8 mouse cellular contexts compared by ENCODE assay signal in the genomic region with DNA sequence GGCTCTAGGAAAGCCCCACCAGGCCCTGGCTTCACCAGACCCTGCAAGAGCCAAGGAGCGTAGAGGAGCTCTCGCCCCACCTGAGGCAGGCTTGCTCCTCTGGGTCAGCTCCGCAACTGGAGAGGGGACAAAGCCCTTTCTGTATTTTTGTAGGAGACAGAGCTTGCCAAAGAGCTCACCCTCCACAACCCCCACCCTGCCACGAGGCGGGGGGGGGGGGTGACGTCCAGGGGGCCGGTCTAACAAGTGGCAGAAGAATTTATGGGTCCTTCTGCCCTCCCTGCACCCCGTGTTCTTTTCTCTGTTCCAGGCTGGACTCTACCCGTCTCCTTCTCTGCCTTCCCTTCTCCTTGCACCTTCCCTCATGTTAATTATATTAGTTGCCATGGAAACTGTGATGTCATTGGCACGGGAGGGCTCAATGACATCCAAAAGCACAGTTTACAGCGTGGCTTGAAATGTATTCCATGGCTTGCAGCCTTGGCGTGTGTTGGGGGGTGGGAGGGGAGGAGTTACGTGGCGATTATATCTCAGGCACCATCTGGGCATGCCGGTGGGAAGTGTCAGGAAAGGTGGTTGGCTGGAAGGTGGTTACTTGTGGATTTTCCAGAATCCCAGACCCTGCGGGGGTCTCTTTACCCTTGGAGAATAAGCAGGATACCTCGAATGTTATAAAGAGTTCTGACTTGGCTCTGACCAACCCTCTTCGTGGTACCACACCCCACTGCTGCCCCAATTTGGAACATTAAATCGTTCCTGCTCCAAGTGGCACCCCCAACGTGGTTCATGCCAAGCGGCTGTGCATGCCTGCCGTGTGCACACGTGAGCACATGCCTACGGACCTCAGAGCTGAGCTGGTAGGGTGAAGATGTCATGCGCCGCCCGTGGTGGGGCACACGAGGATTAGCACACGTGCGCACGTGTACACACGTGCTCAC.
A peak's percentile ranks its signal among the peaks of the same experiment; 100 is the strongest.
DNase-seq lines count a peak whose midpoint lies in the region; ATAC-seq lines count a peak whose summit lies in the region.

No protein-coding gene starts in this region.

- H3K27me3 ChIP-seq in heart, embryonic 10.5 days (ENCODE audit: insufficient read depth, poor library complexity, severe bottlenecking), result peaks cover 33% of the 10 kb centered on the region
- no peaks in the 10 kb centered on the region for H3K27me3 ChIP-seq in embryonic facial prominence, embryonic 13.5 days
- no peaks in the 10 kb centered on the region for H3K27me3 ChIP-seq in hindbrain, embryonic 12.5 days
- H3K27me3 ChIP-seq in stomach, embryonic 15.5 days (replicated peaks), result no peaks in the 10 kb centered on the region

- peak overlapping the region; percentile 60 for H3K9ac ChIP-seq in embryonic facial prominence, embryonic 13.5 days
- peak overlapping the region; percentile 58 for H3K9ac ChIP-seq in hindbrain, embryonic 12.5 days
- no peak overlapping the region for H3K9ac ChIP-seq in stomach, embryonic 15.5 days

- H3K27ac ChIP-seq in heart, embryonic 10.5 days, result 0 out of 2 replicates have a peak overlapping the region, but pooled peaks have one; percentile 19
- H3K27ac ChIP-seq in embryonic facial prominence, embryonic 13.5 days, result peak overlapping the region; percentile 83
- peak overlapping the region; percentile 83 for H3K27ac ChIP-seq in hindbrain, embryonic 12.5 days
- H3K27ac ChIP-seq in stomach, embryonic 15.5 days, result no peak overlapping the region

- H3K4me2 ChIP-seq in embryonic facial prominence, embryonic 13.5 days, result peak overlapping the region; percentile 61
- H3K4me2 ChIP-seq in hindbrain, embryonic 12.5 days (replicated peaks), result peak overlapping the region; percentile 52
- H3K4me2 ChIP-seq in stomach, embryonic 15.5 days, result peak overlapping the region; percentile 35

- no peak for DNase-seq in heart, embryonic 10.5 days (ENCODE audit: low spot score)
- DNase-seq in heart, postnatal 14 days, result no peak
- peak; percentile 61 to 66 for DNase-seq in layer of hippocampus, postnatal 10 days (ENCODE audit: low spot score in 2 of 2)
- no peak for DNase-seq in thymus, postnatal 25 days

- H3K9me3 ChIP-seq in heart, embryonic 10.5 days, result no peaks in the 10 kb centered on the region
- H3K9me3 ChIP-seq in embryonic facial prominence, embryonic 13.5 days, result no peaks in the 10 kb centered on the region
- no peaks in the 10 kb centered on the region for H3K9me3 ChIP-seq in hindbrain, embryonic 12.5 days (replicated peaks)
- H3K9me3 ChIP-seq in stomach, embryonic 15.5 days, result no peaks in the 10 kb centered on the region

- H3K4me3 ChIP-seq in heart, embryonic 10.5 days, result no peak overlapping the region
- H3K4me3 ChIP-seq in embryonic facial prominence, embryonic 13.5 days, result peak overlapping the region; percentile 30
- H3K4me3 ChIP-seq in hindbrain, embryonic 12.5 days, result peak overlapping the region; percentile 20
- H3K4me3 ChIP-seq in stomach, embryonic 15.5 days (replicated peaks), result no peak overlapping the region

- intact Hi-C loops in heart, postnatal 14 days (cut with DNase I), result loop anchor here (5.0 kb wide), 1 partner anchor 90 kb away; no protein-coding TSS in a partner anchor

- 52% methylated on average over 32 of the region's 32 CpGs for WGBS in heart, embryonic 10.5 days
- WGBS in embryonic facial prominence, embryonic 13.5 days, result 32% methylated on average over 32 of the region's 32 CpGs
- 48% methylated on average over 32 of the region's 32 CpGs for WGBS in hindbrain, embryonic 12.5 days
- WGBS in stomach, embryonic 15.5 days, result 47% methylated on average over 32 of the region's 32 CpGs

- ATAC-seq in embryonic facial prominence, embryonic 13.5 days (ENCODE audit: insufficient number of reproducible peaks, insufficient read depth, low FRiP score, low TSS enrichment, low read depth), result peak; percentile 49; the same call in 1 of the 2 replicates
- ATAC-seq in hindbrain, embryonic 12.5 days (ENCODE audit: low FRiP score), result peak; percentile 83
- ATAC-seq in megakaryocyte progenitor cell, adult 5-6 weeks (replicated peaks; ENCODE audit: poor library complexity), result peak; percentile 39; the same call in 1 of the 2 replicates
- no peak; the same call in 1 of the 2 replicates for ATAC-seq in stomach, embryonic 15.5 days (ENCODE audit: insufficient read depth, low FRiP score, low read depth)

- no peaks in the 10 kb centered on the region for H3K36me3 ChIP-seq in heart, embryonic 10.5 days
- no peaks in the 10 kb centered on the region for H3K36me3 ChIP-seq in embryonic facial prominence, embryonic 13.5 days
- no peaks in the 10 kb centered on the region for H3K36me3 ChIP-seq in hindbrain, embryonic 12.5 days
- no peaks in the 10 kb centered on the region for H3K36me3 ChIP-seq in stomach, embryonic 15.5 days

- H3K4me1 ChIP-seq in heart, embryonic 10.5 days, result peaks cover 27% of the 10 kb centered on the region
- H3K4me1 ChIP-seq in embryonic facial prominence, embryonic 13.5 days, result peaks cover 39% of the 10 kb centered on the region
- H3K4me1 ChIP-seq in hindbrain, embryonic 12.5 days, result peaks cover 26% of the 10 kb centered on the region
- peaks cover 12% of the 10 kb centered on the region; the same call in 1 of the 2 replicates for H3K4me1 ChIP-seq in stomach, embryonic 15.5 days

Comparison
In these comparisons a context has a peak if more than half of its experiments do, and no peak if none do; other contexts are left out.
1. DNase-seq: peak in layer of hippocampus, postnatal 10 days (2 of 2); none in heart, embryonic 10.5 days (single experiment), heart, postnatal 14 days (0 of 2) and thymus, postnatal 25 days (single experiment).
2. H3K4me3 ChIP-seq: peak in embryonic facial prominence, embryonic 13.5 days (single experiment) and hindbrain, embryonic 12.5 days (single experiment); none in heart, embryonic 10.5 days (single experiment) and stomach, embryonic 15.5 days (single experiment).
3. Peak in every context shown above with its lines, with median percentiles within 50 percentile points of each other: H3K4me2 ChIP-seq.